Mouse (Mus musculus) E14TG2a.4 (cell line): Measurements from ENCODE around the gene St14.
A peak's percentile ranks its signal among the peaks of the same experiment; 100 is the strongest.

Source experiments
- H3K27me3 ChIP-seq: 2 replicates; pipeline ENCODE4 v1.6.1; 2014; ENCODE audit warnings: low read length, control low read depth; ENCODE audit not compliant: insufficient read depth
- H3K36me3 ChIP-seq: 2 replicates; pipeline ENCODE4 v1.6.1; 2014; ENCODE audit warnings: low read length, control low read depth; ENCODE audit not compliant: insufficient read depth
- H3K4me1 ChIP-seq: replicated peaks from 2 replicates; pipeline ENCODE4 v1.6.1; 2014; ENCODE audit warnings: low read depth, low read length, control low read depth
- H3K4me3 ChIP-seq: replicated peaks from 2 replicates; pipeline ENCODE4 v1.5.1; 2014; ENCODE audit warnings: mild to moderate bottlenecking, low read length
- H3K9me3 ChIP-seq: 2 replicates; pipeline ENCODE4 v1.6.1; 2014; ENCODE audit warnings: low read length, control low read depth
- CTCF ChIP-seq: conservative IDR thresholded peaks from 2 replicates; pipeline ENCODE4 v1.5.1; 2014; ENCODE audit warnings: low read length
- NANOG ChIP-seq: IDR thresholded peaks from 2 replicates; pipeline ENCODE4 v1.6.1; 2014; ENCODE audit warnings: borderline replicate concordance, low read length, mixed read lengths
- POU5F1 ChIP-seq: IDR thresholded peaks from 2 replicates; pipeline ENCODE4 v1.6.1; 2014; ENCODE audit warnings: low read length, borderline replicate concordance

The St14 gene

GRCm38 (mm10) chr9:31086085-31086753 lies 45.4 kb downstream of the St14 start:
- Histone ChIP-seq H3K36me3 (peaks cover 26% of the 10 kb centered on the region), H3K4me3 (no peak overlapping the region), H3K4me1 (peaks cover 53% of the 10 kb centered on the region), H3K27me3 (peaks cover 39% of the 10 kb centered on the region), H3K9me3 (no peaks in the 10 kb centered on the region)
- TF ChIP-seq NANOG (no peak), CTCF (peak; percentile 74)

- Histone ChIP-seq H3K9me3 (peaks cover 4% of the 10 kb centered on the region; the same call in 1 of the 2 replicates), H3K4me1 (peaks cover 53% of the 10 kb centered on the region), H3K36me3 (peaks cover 20% of the 10 kb centered on the region), H3K27me3 (peaks cover 34% of the 10 kb centered on the region), H3K4me3 (no peak overlapping the region)
- no peak for TF ChIP-seq POU5F1
- TF ChIP-seq CTCF = no peak
- no peak for TF ChIP-seq NANOG
Measured at GRCm38 (mm10) chr9:31085556-31085955, 46.1 kb downstream of the St14 start.

- H3K9me3 ChIP-seq = peaks cover 8% of the 10 kb centered on the region
- peaks cover 41% of the 10 kb centered on the region for H3K4me1 ChIP-seq
- TF ChIP-seq NANOG = no peak
- TF ChIP-seq CTCF = no peak
- no peak for TF ChIP-seq POU5F1
- H3K4me3 ChIP-seq = no peak overlapping the region
- peaks cover 31% of the 10 kb centered on the region for H3K27me3 ChIP-seq
- peaks cover 4% of the 10 kb centered on the region; the same call in 1 of the 2 replicates for H3K36me3 ChIP-seq
Measured at GRCm38 (mm10) chr9:31082771-31083170, 48.9 kb downstream of the St14 start.

GRCm38 (mm10) chr9:31082054-31082666 lies 49.5 kb downstream of the St14 start:
- Histone ChIP-seq H3K27me3 (peaks cover 25% of the 10 kb centered on the region), H3K4me3 (peak overlapping the region; percentile 61), H3K9me3 (peaks cover 8% of the 10 kb centered on the region), H3K36me3 (no peaks in the 10 kb centered on the region), H3K4me1 (peaks cover 41% of the 10 kb centered on the region)
- TF ChIP-seq POU5F1 (no peak), CTCF (peak; percentile 45; the same call in 1 of the 2 replicates), NANOG (no peak)

- TF ChIP-seq NANOG = no peak
- TF ChIP-seq POU5F1 = no peak
- TF ChIP-seq CTCF = no peak
- Histone ChIP-seq H3K27me3 (peaks cover 20% of the 10 kb centered on the region), H3K4me1 (peaks cover 41% of the 10 kb centered on the region), H3K4me3 (no peak overlapping the region), H3K36me3 (no peaks in the 10 kb centered on the region), H3K9me3 (peaks cover 8% of the 10 kb centered on the region)
Measured at GRCm38 (mm10) chr9:31080726-31081125, 50.9 kb downstream of the St14 start.

- Histone ChIP-seq H3K4me3 (peak overlapping the region; percentile 35; the same call in 1 of the 2 replicates), H3K9me3 (no peaks in the 10 kb centered on the region; the same call in 1 of the 2 replicates), H3K27me3 (no peaks in the 10 kb centered on the region), H3K4me1 (peaks cover 44% of the 10 kb centered on the region), H3K36me3 (peaks cover 2% of the 10 kb centered on the region)
- no peak for TF ChIP-seq NANOG
- TF ChIP-seq CTCF = no peak
- no peak for TF ChIP-seq POU5F1
Measured at GRCm38 (mm10) chr9:31074836-31075235, 56.8 kb downstream of the St14 start.

GRCm38 (mm10) chr9:31073797-31074196 lies 57.9 kb downstream of the St14 start:
- H3K36me3 ChIP-seq = peaks cover 12% of the 10 kb centered on the region
- H3K4me3 ChIP-seq = no peak overlapping the region
- no peaks in the 10 kb centered on the region for H3K9me3 ChIP-seq
- no peaks in the 10 kb centered on the region for H3K27me3 ChIP-seq
- TF ChIP-seq NANOG (no peak), POU5F1 (no peak), CTCF (no peak)
- peaks cover 55% of the 10 kb centered on the region for H3K4me1 ChIP-seq

DNA sequence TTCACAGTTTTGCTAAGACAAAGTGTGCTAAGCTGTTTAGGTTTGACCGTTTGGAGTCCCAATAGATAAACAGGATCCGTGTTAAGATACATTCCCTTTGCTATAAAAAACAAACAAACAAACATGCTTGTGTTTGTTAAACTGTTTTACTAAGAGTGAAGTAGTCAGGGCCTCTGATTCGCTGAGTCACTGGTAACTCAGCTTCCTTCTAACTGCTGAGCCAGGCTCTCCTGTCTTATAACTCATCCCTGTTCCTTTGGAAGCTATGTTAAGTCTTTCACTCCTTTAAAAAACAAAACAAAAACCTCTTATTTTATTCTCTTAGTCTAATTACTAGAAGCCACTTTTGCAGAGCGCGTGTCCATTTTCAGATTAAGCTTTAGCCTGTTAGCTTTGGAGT lies 59.4 kb downstream of the St14 start:
- no peaks in the 10 kb centered on the region for H3K9me3 ChIP-seq
- H3K4me1 ChIP-seq = peaks cover 60% of the 10 kb centered on the region
- H3K4me3 ChIP-seq = peak overlapping the region; percentile 56
- H3K36me3 ChIP-seq = peaks cover 27% of the 10 kb centered on the region
- TF ChIP-seq POU5F1 = no peak
- H3K27me3 ChIP-seq = no peaks in the 10 kb centered on the region

GRCm38 (mm10) chr9:31070706-31071105 lies 60.9 kb downstream of the St14 start:
- peaks cover 41% of the 10 kb centered on the region for H3K36me3 ChIP-seq
- TF ChIP-seq POU5F1 = no peak
- TF ChIP-seq CTCF = no peak
- no peak for TF ChIP-seq NANOG

More at GRCm38 (mm10) chr9:31070706-31071105, 60.9 kb downstream of the St14 start:
- Histone ChIP-seq H3K9me3 (no peaks in the 10 kb centered on the region), H3K4me1 (peaks cover 73% of the 10 kb centered on the region), H3K27me3 (no peaks in the 10 kb centered on the region), H3K4me3 (peak overlapping the region; percentile 56; the same call in 1 of the 2 replicates)
